Mouse (Mus musculus): ENCODE data around the gene Lsm11. TPM values are rescaled to one million over a fixed set of nuclear protein-coding genes. Genes with fewer than 3 reads are reported as not detected.
"Not testable (repeated sequence)": the region's sequence is repeated elsewhere in the genome, so short reads cannot be mapped to it uniquely, and the experiment has no call there.

Lsm11 gene
- total RNA-seq, 2 experiments from 2014 or later: 35.5 to 37.0 TPM

DNA sequence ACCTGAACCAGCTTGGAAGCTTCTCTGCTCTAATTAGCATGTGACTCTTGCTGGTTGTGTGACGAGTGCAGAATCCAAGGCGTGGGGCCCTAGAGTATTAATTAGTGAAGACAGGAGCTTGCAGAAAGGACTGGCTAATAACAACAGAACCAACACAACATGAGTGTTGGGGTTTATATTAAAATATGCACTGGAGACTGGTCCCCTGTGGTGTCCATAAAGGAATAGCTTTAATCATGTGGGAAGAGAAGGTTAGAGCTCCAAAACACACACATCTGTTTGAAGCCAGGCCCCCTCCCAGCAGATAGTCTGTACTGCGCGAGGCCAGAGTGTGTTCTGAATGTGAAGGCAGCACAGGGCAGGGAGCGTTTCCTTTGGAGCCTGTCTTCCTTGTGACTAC is 58.1 kb downstream of the Lsm11 start:
- no peak for DNase-seq (ENCODE audit: extremely low spot score in 1 of 2, low spot score in 1 of 2)

DNA sequence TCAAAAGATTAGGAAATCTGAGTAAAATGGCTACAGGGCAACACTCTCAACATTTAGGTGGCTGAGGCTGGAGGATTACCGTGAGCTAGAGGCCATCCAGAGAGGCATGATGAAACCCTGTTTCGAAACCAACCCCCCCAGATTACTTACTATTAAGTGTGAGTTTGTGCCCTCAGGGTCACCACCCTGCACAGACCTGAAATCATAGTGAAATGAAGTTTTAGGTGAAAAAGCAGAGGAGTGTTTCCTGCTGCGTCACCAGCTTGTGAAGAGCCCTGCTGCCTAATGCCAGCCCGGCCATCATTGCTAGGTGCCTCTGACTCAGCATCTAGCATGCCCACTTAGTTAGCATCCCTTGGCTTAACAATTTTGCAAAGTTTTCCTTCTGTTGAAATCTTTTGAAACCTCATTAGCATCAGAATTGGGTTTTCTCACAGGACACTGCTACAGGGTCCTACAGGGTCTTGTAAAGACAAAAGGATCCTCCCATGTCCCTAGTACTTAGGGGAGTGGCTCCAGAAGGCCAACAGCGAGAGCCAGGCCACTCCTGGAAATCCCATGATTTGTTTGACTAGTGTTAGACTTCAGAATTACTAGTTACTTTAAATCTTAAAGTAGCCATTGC is 59.0 kb downstream of the Lsm11 start:
- no peak for DNase-seq (ENCODE audit: extremely low spot score in 1 of 2, low spot score in 1 of 2)

GRCm38 (mm10) chr11:45884029-45884428 is 60.7 kb downstream of the Lsm11 start:
- DNase-seq (ENCODE audit: extremely low spot score in 1 of 2, low spot score in 1 of 2): no peak

GRCm38 (mm10) chr11:45883270-45883931 is 61.3 kb downstream of the Lsm11 start:
- no peak for DNase-seq (ENCODE audit: extremely low spot score in 1 of 2, low spot score in 1 of 2)

- no peak for DNase-seq (ENCODE audit: extremely low spot score in 1 of 2, low spot score in 1 of 2)
Observed at GRCm38 (mm10) chr11:45881683-45882068, 63.1 kb downstream of the Lsm11 start.

DNA sequence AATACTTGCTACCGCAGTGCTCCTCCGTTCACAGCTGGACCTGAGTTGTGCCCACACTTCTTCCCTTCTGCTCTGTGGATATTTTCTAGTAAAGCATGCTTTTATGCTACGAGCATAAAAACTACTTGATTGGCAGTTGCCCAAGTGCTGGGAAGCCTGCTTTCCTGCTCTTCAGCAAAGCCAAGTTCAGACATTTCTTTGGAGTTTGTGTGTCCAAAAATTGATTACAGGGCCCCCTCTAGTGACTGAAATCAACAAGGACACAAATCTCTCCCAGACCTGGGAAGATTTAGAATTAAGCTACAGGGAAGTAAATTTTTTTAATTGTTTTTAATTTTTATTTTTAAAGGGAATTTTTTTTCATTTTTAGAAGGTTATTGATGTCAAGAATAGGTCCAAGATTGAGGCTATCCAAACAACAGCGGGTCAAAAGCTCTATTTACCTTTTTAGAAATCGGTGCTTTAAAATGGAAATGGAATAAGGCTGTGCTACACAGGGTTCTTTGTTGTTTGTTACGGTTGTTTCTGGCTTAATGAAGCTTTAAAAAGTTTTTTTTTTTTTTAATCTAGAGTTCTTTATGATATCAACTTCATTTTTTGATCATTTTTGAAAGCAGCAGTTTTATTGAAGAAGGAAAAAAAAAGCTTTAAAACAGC is 63.6 kb downstream of the Lsm11 start:
- peak in 1 of 2 experiments; percentile 25 for DNase-seq (ENCODE audit: extremely low spot score in 1 of 2, low spot score in 1 of 2)

DNA sequence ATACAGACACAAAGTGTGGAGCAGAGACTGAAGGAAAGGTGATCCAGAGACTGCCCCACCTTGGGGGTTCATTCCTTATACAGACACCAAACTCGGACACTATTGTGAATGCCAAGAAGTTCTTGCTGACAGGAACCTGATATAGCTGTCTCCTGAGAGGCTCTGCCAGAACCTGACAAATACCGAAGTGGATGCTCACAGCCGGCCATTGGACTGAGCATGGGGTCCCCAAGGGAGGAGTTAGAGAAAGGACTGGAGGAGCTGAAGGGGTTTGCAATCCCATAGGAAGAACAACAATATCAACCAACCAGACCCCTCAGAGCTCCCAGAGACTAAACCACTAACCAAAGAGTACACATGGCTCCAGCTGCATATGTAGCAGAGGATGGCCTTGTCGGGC is 65.4 kb downstream of the Lsm11 start:
- not testable (repeated sequence) for DNase-seq (ENCODE audit: extremely low spot score in 1 of 2, low spot score in 1 of 2)

Other genes starting within 250 kb of the Lsm11 start
- 10 to 100 TPM; 51.9 to 56.1 TPM for gene Clint1, start 92.9 kb downstream of the Lsm11 start, total RNA-seq (2021)
- gene Thg1l, start 10.6 kb upstream of the Lsm11 start, total RNA-seq (2021): 10 to 100 TPM in 1 of 2 experiments, 1 to 10 TPM in 1; 9.8 to 12.4 TPM
- gene Sox30, start 35.4 kb upstream of the Lsm11 start, total RNA-seq (2021): under 1 TPM; 0.12 to 0.17 TPM
- 1 to 10 TPM; 3.4 to 4.2 TPM for gene Gm12166, start 107.4 kb upstream of the Lsm11 start, total RNA-seq (2021)
- 10 to 100 TPM; 15.7 to 18.3 TPM for gene Adam19, start 111.1 kb upstream of the Lsm11 start, total RNA-seq (2021)
- 1 to 10 TPM; 3.3 to 3.7 TPM for gene Nipal4, start 221.6 kb upstream of the Lsm11 start, total RNA-seq (2021)

Data from layer of hippocampus, postnatal 25 days (tissue).